Mouse (Mus musculus) cerebellum, postnatal 25 days (tissue): ENCODE measurements around the gene Cyp2c29.
"Not testable (repeated sequence)": the region's sequence is repeated elsewhere in the genome, so short reads cannot be mapped to it uniquely, and the experiment has no call there.

Experiments
- DNase-seq, 2 experiments: peaks; one replicate each; pipeline ENCODE4 v3.0.0; 2021; ENCODE audit warnings: mixed read lengths in 2 of 2

Gene Cyp2c29

GRCm38 (mm10) chr19:39269105-39269504, at the start of gene Cyp2c29:
Gene Cyp2c29 (plus strand): TSS chr19:39269405.
- not testable (repeated sequence) for DNase-seq

DNA sequence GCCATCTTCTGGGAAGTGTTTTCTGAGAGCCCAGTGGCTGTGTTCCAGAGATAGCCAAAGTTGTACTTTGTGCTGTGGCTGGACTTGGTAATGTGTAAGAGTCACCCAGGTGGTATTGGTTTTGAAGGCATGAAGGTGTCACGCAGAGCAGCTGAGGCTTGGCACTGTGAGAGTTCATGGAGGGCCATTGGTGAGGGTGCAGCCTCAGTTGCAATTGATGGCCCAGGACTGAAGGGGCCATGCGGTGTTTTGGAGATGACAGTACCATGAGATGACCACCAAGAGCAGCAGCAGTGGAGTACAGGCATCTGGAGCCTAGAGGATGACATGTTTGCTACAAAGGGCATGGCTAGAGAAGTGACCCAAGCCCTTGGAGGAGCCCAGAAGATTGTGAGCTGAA, 2.2 kb upstream of the Cyp2c29 start:
- DNase-seq = not testable (repeated sequence)

GRCm38 (mm10) chr19:39282801-39283200, 13.6 kb downstream of the Cyp2c29 start:
- no peak for DNase-seq

DNA sequence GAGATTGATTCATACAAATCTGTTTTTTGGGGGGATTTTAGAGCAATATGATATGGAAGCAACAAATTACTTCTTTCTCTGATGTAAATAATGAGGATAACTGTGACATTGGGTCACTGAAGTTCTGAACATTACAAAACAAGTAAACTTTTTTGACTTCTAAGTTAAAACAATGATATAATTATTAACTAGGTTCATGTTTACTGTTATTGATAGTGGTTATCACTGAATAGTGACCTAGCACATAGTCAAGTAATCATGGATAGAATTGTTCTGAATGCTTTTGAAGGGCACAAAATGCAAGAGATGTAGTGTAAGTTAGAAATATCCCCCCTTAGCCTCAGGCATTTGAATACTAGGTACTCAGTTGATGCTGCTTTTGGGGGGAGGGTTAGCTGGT, 16.4 kb downstream of the Cyp2c29 start:
- DNase-seq = no peak

DNA sequence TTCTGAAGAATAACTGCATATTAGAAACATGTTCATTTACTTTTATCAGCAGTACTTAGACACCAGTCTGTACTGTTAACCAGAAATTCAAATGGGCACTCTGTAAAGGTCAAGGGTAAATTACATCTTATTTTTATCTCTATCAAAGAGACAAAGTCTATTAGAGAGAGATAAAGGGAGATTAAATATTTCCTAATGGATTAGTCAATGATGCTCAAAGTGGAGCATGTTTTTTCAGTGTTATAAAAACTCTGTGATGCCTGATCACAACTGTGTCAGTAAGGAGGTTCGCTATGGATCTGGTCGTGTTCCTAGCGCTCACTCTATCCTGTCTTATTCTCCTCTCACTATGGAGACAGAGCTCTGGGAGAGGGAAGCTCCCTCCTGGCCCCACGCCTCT, 17.6 kb downstream of the Cyp2c29 start:
- DNase-seq = no peak

DNA sequence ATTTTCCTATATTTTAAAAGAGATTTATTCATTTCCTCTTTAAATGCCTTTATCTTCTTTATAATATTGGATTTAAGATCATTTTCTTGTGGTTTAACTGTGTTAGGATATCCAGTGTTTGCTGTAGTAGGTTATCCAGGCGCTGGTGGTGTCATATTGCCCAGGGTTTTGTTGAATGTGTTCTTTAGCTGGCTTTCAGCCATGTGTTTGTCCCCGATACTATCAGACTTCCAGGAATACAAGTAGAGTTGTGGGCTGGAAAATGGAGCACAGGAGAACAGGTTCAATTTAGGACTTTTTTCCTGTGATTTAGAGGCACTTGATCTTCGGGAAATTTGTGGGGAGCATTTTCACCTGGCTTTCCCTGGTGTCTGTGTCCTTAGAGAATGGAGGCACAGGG, 19.8 kb downstream of the Cyp2c29 start:
- DNase-seq = no peak
